Mouse (Mus musculus) layer of hippocampus, adult 2 months (tissue): Measurements from ENCODE around the gene Vmp1. TPM values are rescaled to one million over a fixed set of nuclear protein-coding genes. Genes with fewer than 3 reads are reported as not detected.

Experiments
- DNase-seq, 2 experiments: peaks; one replicate each; pipeline ENCODE4 v3.0.0; 2022; ENCODE audit warnings: low spot score in 2 of 2
- H3K27ac ChIP-seq: fragments of 200-600 bp; 2 replicates; pipeline ENCODE4 v1.8.1; 2022
- H3K4me3 ChIP-seq: fragments of 200-600 bp; 2 replicates; pipeline ENCODE4 v1.8.1; 2022; ENCODE audit warnings: mild to moderate bottlenecking
- CTCF ChIP-seq: fragments of 200-600 bp; conservative IDR thresholded peaks from 2 replicates; pipeline ENCODE4 v1.8.1; 2022; ENCODE audit warnings: antibody characterized with exemption, mild to moderate bottlenecking, moderate library complexity
- total RNA-seq, 2 experiments: library from RNA; stranded (reverse); gene quantifications; 2 replicates each; pipeline ENCODE4 v1.2.3; 2021

The Vmp1 gene
- total RNA-seq, 2 experiments from 2014 or later = 111 to 139 TPM

GRCm38 (mm10) chr11:86581943-86582542 lies 101.6 kb downstream of the Vmp1 start:
- DNase-seq = no peak
- H3K4me3 ChIP-seq = no peak overlapping the region
- peak overlapping the region; percentile 80; the same call in 1 of the 2 replicates for H3K27ac ChIP-seq
- no peak for TF ChIP-seq CTCF

GRCm38 (mm10) chr11:86581250-86581753 lies 102.3 kb downstream of the Vmp1 start:
- DNase-seq = no peak
- TF ChIP-seq CTCF = peak; percentile 17; the same call in 1 of the 2 replicates
- H3K27ac ChIP-seq = peak overlapping the region; percentile 80

DNA sequence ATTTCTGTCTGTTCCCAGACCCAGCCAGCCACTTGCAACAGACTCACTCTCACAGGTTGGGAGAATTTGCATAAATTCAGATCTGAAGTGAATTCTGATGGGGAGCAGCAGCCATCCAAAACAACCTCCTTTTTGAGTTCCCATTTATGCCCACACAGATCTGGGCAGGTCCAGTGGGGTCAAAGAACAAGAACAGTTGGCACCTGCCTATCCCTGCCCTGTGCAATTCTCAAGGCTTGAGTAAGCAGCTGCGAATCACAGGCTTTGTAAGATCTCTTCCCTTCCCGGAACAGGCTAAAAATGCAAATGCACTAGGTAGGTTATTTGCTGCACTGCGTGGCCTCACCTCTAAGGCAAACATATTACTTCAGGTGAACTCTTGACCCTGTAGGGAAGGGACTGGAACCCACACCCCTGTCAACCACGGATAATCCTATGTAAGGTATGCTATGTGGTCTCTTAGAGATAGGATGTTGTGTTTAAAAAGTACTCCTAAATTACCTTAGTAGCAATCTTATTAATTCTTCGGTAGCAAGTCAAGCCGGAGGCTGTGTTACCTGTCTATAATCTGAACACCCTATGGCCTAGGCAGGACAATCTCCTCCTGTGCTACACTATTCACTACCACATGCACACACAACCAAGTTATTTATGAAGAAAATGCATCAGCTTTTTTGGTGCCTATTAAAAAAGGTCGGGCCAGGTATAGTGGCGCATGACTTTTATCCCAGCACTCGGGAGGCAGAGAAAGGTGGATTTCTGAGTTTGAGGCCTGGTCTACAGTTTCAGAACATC lies 103.1 kb downstream of the Vmp1 start:
- Histone ChIP-seq H3K4me3 (no peak overlapping the region), H3K27ac (peak overlapping the region; percentile 80)
- no peak for DNase-seq
- no peak for TF ChIP-seq CTCF

More at GRCm38 (mm10) chr11:86581250-86581753, 102.3 kb downstream of the Vmp1 start:
- H3K4me3 ChIP-seq = no peak overlapping the region

- TF ChIP-seq CTCF = no peak
- DNase-seq = no peak
- Histone ChIP-seq H3K27ac (peak overlapping the region; percentile 80), H3K4me3 (no peak overlapping the region)
Observed at GRCm38 (mm10) chr11:86579731-86580318, 103.8 kb downstream of the Vmp1 start.

GRCm38 (mm10) chr11:86578809-86579730 lies 104.6 kb downstream of the Vmp1 start:
- no peak for DNase-seq
- H3K4me3 ChIP-seq = no peak overlapping the region
- no peak for TF ChIP-seq CTCF
- H3K27ac ChIP-seq = peak overlapping the region; percentile 80

GRCm38 (mm10) chr11:86578106-86578808 lies 105.4 kb downstream of the Vmp1 start:
- no peak for DNase-seq
- H3K4me3 ChIP-seq = no peak overlapping the region
- peak overlapping the region; percentile 80 for H3K27ac ChIP-seq
- TF ChIP-seq CTCF = no peak

- Histone ChIP-seq H3K4me3 (no peak overlapping the region), H3K27ac (peak overlapping the region; percentile 57; the same call in 1 of the 2 replicates)
- no peak for DNase-seq
- no peak for TF ChIP-seq CTCF
Observed at GRCm38 (mm10) chr11:86577231-86577630, 106.4 kb downstream of the Vmp1 start.

DNA sequence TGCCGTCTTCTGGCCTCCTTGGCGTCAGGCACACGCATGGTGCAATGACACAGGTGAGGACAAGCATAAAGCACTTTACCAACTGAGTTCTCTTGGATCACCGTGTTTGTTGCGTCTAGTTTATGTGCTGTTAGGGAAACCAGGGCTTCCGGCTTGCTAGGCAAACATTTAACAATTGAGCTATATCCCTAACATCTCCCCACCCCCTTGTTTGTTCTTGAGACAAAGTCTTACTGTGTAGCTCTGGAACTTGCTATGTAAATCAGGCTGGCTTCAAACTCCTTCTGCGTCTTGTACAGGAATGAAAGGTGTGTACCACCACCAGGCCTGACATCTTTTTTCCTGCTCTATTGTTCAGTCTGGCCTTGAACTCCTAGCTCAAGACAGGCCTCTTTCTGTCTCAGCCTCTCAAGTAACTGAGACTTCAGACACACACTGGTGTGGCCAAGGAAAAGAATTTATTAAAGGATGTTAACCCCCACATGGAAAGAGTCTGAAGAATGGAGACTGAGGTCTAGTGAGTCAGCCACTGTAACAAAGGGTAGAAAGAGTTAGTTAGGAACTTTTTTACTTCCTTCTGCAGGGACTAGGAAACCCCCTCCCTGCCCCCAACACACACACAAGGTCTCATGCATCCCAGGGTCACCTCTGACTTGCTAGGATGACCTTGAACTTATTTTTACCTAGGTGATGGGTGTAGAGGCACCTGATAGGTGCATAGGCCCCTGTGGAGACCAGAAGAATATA lies 107.8 kb downstream of the Vmp1 start:
- no peak for DNase-seq
- Histone ChIP-seq H3K4me3 (no peak overlapping the region), H3K27ac (peak overlapping the region; percentile 23; the same call in 1 of the 2 replicates)
- no peak for TF ChIP-seq CTCF

DNA sequence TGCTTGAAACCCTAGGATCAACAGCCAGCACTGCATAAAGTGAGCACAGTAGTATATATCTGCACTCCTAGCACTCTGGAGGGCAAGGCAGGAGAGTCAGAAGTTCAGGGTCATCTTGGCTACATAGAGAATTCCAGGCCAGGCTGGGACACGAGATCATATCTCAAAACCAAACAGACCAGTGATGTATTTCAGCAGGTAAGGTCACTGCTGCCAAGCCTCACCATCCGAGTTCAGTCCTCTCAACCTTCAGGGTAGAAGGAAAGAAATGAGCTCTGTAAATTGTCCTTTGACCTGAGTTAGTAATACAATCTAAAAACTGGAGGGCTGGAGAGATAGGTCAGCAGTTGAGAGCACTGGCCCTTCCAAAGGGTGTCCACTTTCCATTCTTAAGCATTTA lies 109.2 kb downstream of the Vmp1 start:
- H3K4me3 ChIP-seq = no peak overlapping the region
- no peak for TF ChIP-seq CTCF
- DNase-seq = no peak
- H3K27ac ChIP-seq = no peak overlapping the region

- H3K4me3 ChIP-seq = no peak overlapping the region
- no peak for TF ChIP-seq CTCF
Observed at GRCm38 (mm10) chr11:86573646-86574231, 109.9 kb downstream of the Vmp1 start.

DNA sequence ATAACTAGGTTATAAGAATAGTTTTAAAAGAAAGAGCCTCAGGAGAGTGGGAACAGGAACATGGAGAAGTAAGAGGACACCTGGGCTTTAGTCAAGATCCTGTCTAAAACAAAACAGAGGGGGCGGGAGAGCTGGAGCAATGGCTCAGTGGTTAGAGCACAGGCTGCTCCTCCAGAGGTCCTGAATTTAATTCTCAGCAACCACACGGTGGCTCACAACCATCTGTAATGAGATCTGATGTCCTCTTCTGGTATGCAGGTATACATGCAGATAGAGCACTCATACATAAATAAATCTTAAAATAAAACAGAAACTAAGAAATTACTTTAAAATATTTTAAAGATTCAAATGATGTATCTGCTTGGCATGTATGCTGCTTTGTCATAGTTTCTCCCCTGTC lies 111.0 kb downstream of the Vmp1 start:
- no peak overlapping the region for H3K27ac ChIP-seq
- peak; percentile 47 for TF ChIP-seq CTCF
- no peak overlapping the region for H3K4me3 ChIP-seq
- DNase-seq = no peak

More at GRCm38 (mm10) chr11:86573646-86574231, 109.9 kb downstream of the Vmp1 start:
- DNase-seq = no peak
- H3K27ac ChIP-seq = no peak overlapping the region
